Mouse (Mus musculus) lung, embryonic 15.5 days (tissue): Measurements from ENCODE around the gene Fzr1. TPM values are rescaled to one million over a fixed set of nuclear protein-coding genes. Genes with fewer than 3 reads are reported as not detected.

ENCODE experiments used
- ATAC-seq: fragments of 200-750 bp; cut with Nextera tagmentation; 2 replicates; pipeline ENCODE4 v1.8.0; 2017; ENCODE audit warnings: moderate number of reproducible peaks, borderline replicate concordance; ENCODE audit not compliant: low FRiP score, low TSS enrichment; ENCODE audit errors: extremely low read depth
- H3K27ac ChIP-seq: fragments of 300-500 bp; sonication (generic); 2 replicates; pipeline ENCODE4 v1.5.1; 2015; ENCODE audit warnings: moderate library complexity, mild to moderate bottlenecking, inconsistent platforms
- H3K27me3 ChIP-seq: fragments of 300-500 bp; sonication (generic); 2 replicates; pipeline ENCODE4 v1.6.1; 2015; ENCODE audit warnings: inconsistent platforms
- H3K36me3 ChIP-seq: fragments of 300-500 bp; sonication (generic); 2 replicates; pipeline ENCODE4 v1.6.1; 2015; ENCODE audit warnings: inconsistent platforms
- H3K4me1 ChIP-seq: fragments of 300-500 bp; sonication (generic); 2 replicates; pipeline ENCODE4 v1.6.1; 2015; ENCODE audit warnings: inconsistent platforms
- H3K4me2 ChIP-seq: fragments of 300-500 bp; sonication (generic); 2 replicates; pipeline ENCODE4 v1.6.1; 2015; ENCODE audit warnings: inconsistent platforms, mild to moderate bottlenecking, moderate library complexity
- H3K4me3 ChIP-seq: fragments of 300-500 bp; sonication (generic); 2 replicates; pipeline ENCODE4 v1.5.1; 2015; ENCODE audit warnings: mild to moderate bottlenecking, inconsistent platforms
- H3K9ac ChIP-seq: fragments of 300-500 bp; sonication (generic); 2 replicates; pipeline ENCODE4 v1.6.1; 2015; ENCODE audit warnings: inconsistent platforms
- H3K9me3 ChIP-seq: fragments of 300-500 bp; sonication (generic); 2 replicates; pipeline ENCODE4 v1.6.1; 2016; ENCODE audit warnings: inconsistent platforms
- WGBS: fragments of 180-500 bp; shearing (Covaris S2); methylation state at CpG from one replicate; pipeline ENCODE4 v1.1.7; 2015; 5-methylcytosine and 5-hydroxymethylcytosine counted together
- polyA plus RNA-seq: library from polyadenylated mRNA; unstranded; fragments of >200 nt; fragmentation: Nextera tagmentation; extraction: Ambion mirVana; gene quantifications from 2 replicates; pipeline ENCODE4 v1.2.1, GENCODE M21; 2015

Gene Fzr1
- polyA plus RNA-seq, 1 experiment from 2014 or later, result 110 TPM

GRCm38 (mm10) chr10:81385603-81386306 lies 7.4 kb upstream of the Fzr1 start:
- no peaks in the 10 kb centered on the region for H3K27me3 ChIP-seq
- peak overlapping the region; percentile 84; the same call in 1 of the 2 replicates for H3K9ac ChIP-seq
- peak overlapping the region; percentile 97 for H3K4me3 ChIP-seq
- H3K4me2 ChIP-seq, result peak overlapping the region; percentile 87
- no peaks in the 10 kb centered on the region for H3K9me3 ChIP-seq
- H3K27ac ChIP-seq, result no peak overlapping the region
- no peak for ATAC-seq
- 66% methylated on average over 22 of the region's 22 CpGs for WGBS
- H3K4me1 ChIP-seq, result peaks cover 28% of the 10 kb centered on the region
- peaks cover 27% of the 10 kb centered on the region for H3K36me3 ChIP-seq

- Histone ChIP-seq H3K4me1 (peaks cover 23% of the 10 kb centered on the region), H3K27ac (peak overlapping the region; percentile 73), H3K9me3 (no peaks in the 10 kb centered on the region), H3K4me3 (peak overlapping the region; percentile 97), H3K4me2 (peak overlapping the region; percentile 87), H3K9ac (peak overlapping the region; percentile 84), H3K27me3 (no peaks in the 10 kb centered on the region), H3K36me3 (peaks cover 27% of the 10 kb centered on the region)
- under 1% methylated on average over 19 of the region's 19 CpGs for WGBS
- peak; percentile 11; the same call in 1 of the 2 replicates for ATAC-seq
These were observed 6.3 kb upstream of the Fzr1 start for GRCm38 (mm10) chr10:81384605-81384982.

GRCm38 (mm10) chr10:81383802-81384604 lies 5.7 kb upstream of the Fzr1 start, which contains the start of the genes Dohh and Gm48551:
Gene Dohh, plus strand, starts transcription at chr10:81384428.
Gene Gm48551, plus strand, starts transcription at chr10:81384466.
- 8% methylated on average over 54 of the region's 54 CpGs for WGBS
- Histone ChIP-seq H3K27me3 (no peaks in the 10 kb centered on the region), H3K36me3 (peaks cover 27% of the 10 kb centered on the region), H3K9me3 (no peaks in the 10 kb centered on the region), H3K9ac (peak within 1 kb of the TSS; percentile 84), H3K4me1 (peaks cover 23% of the 10 kb centered on the region), H3K4me3 (peak within 1 kb of the TSS; percentile 97), H3K27ac (peak within 1 kb of the TSS; percentile 73), H3K4me2 (peak within 1 kb of the TSS; percentile 87)
- ATAC-seq, result peak; percentile 94

- Histone ChIP-seq H3K4me2 (no peak overlapping the region), H3K27me3 (no peaks in the 10 kb centered on the region), H3K27ac (peak overlapping the region; percentile 48), H3K4me3 (no peak overlapping the region), H3K9ac (no peak overlapping the region), H3K4me1 (peaks cover 31% of the 10 kb centered on the region), H3K36me3 (peaks cover 9% of the 10 kb centered on the region), H3K9me3 (no peaks in the 10 kb centered on the region)
- 38% methylated on average over 5 of the region's 5 CpGs for WGBS
- no peak for ATAC-seq
These were observed 3.7 kb upstream of the Fzr1 start for GRCm38 (mm10) chr10:81382039-81382438.

GRCm38 (mm10) chr10:81379809-81380378 lies 1.6 kb upstream of the Fzr1 start:
- Histone ChIP-seq H3K4me1 (peaks cover 36% of the 10 kb centered on the region), H3K4me3 (no peak overlapping the region), H3K27me3 (no peaks in the 10 kb centered on the region), H3K9me3 (no peaks in the 10 kb centered on the region), H3K27ac (no peak overlapping the region), H3K36me3 (peaks cover 7% of the 10 kb centered on the region; the same call in 1 of the 2 replicates), H3K4me2 (no peak overlapping the region), H3K9ac (no peak overlapping the region)
- ATAC-seq, result no peak
- 83% methylated on average over 6 of the region's 6 CpGs for WGBS

- H3K4me3 ChIP-seq, result peak overlapping the region; percentile 50
- H3K36me3 ChIP-seq, result peaks cover 10% of the 10 kb centered on the region
- peak overlapping the region; percentile 50 for H3K9ac ChIP-seq
- H3K27ac ChIP-seq, result peak overlapping the region; percentile 73
- peak overlapping the region; percentile 59 for H3K4me2 ChIP-seq
- ATAC-seq, result no peak
- H3K9me3 ChIP-seq, result no peaks in the 10 kb centered on the region
- H3K27me3 ChIP-seq, result no peaks in the 10 kb centered on the region
- WGBS, result 61% methylated on average over 3 of the region's 3 CpGs
- peaks cover 33% of the 10 kb centered on the region for H3K4me1 ChIP-seq
These were observed 852 bp upstream of the Fzr1 start for GRCm38 (mm10) chr10:81379183-81379553.

GRCm38 (mm10) chr10:81378553-81379182 lies 352 bp upstream of the Fzr1 start:
- ATAC-seq, result peak; percentile 95
- peak overlapping the region; percentile 80 for H3K4me2 ChIP-seq
- no peaks in the 10 kb centered on the region for H3K9me3 ChIP-seq
- peaks cover 33% of the 10 kb centered on the region for H3K4me1 ChIP-seq
- peak overlapping the region; percentile 71 for H3K4me3 ChIP-seq
- H3K27ac ChIP-seq, result peak overlapping the region; percentile 73
- no peaks in the 10 kb centered on the region for H3K27me3 ChIP-seq
- peak overlapping the region; percentile 50 for H3K9ac ChIP-seq
- under 1% methylated on average over 45 of the region's 46 CpGs for WGBS
- peaks cover 15% of the 10 kb centered on the region for H3K36me3 ChIP-seq

GRCm38 (mm10) chr10:81377362-81377664 lies 1.0 kb downstream of the Fzr1 start:
- Histone ChIP-seq H3K36me3 (peaks cover 24% of the 10 kb centered on the region), H3K27ac (peak overlapping the region; percentile 39; the same call in 1 of the 2 replicates), H3K27me3 (no peaks in the 10 kb centered on the region), H3K4me1 (peaks cover 33% of the 10 kb centered on the region), H3K9ac (peak overlapping the region; percentile 95), H3K4me2 (peak overlapping the region; percentile 80), H3K4me3 (peak overlapping the region; percentile 71), H3K9me3 (no peaks in the 10 kb centered on the region)
- no peak for ATAC-seq
- 33% methylated on average over 2 of the region's 2 CpGs for WGBS

- peaks cover 30% of the 10 kb centered on the region for H3K4me1 ChIP-seq
- no peak for ATAC-seq
- 23% methylated on average over 6 of the region's 6 CpGs for WGBS
- peak overlapping the region; percentile 71 for H3K4me3 ChIP-seq
- H3K9me3 ChIP-seq, result no peaks in the 10 kb centered on the region
- peak overlapping the region; percentile 95; the same call in 1 of the 2 replicates for H3K9ac ChIP-seq
- H3K4me2 ChIP-seq, result peak overlapping the region; percentile 80
- no peaks in the 10 kb centered on the region for H3K27me3 ChIP-seq
- no peak overlapping the region for H3K27ac ChIP-seq
- peaks cover 24% of the 10 kb centered on the region for H3K36me3 ChIP-seq
These were observed 1.6 kb downstream of the Fzr1 start for GRCm38 (mm10) chr10:81376561-81377361.

- Histone ChIP-seq H3K4me1 (peaks cover 29% of the 10 kb centered on the region), H3K9me3 (no peaks in the 10 kb centered on the region), H3K27me3 (no peaks in the 10 kb centered on the region), H3K4me3 (no peak overlapping the region), H3K4me2 (no peak overlapping the region), H3K27ac (no peak overlapping the region), H3K36me3 (peaks cover 34% of the 10 kb centered on the region), H3K9ac (no peak overlapping the region)
- ATAC-seq, result no peak
- WGBS, result 90% methylated on average over 10 of the region's 10 CpGs
These were observed 3.0 kb downstream of the Fzr1 start for GRCm38 (mm10) chr10:81375322-81375721.

- H3K4me1 ChIP-seq, result peaks cover 35% of the 10 kb centered on the region
- WGBS, result 74% methylated on average over 6 of the region's 6 CpGs
These were observed 11.2 kb downstream of the Fzr1 start for GRCm38 (mm10) chr10:81367207-81367495.

More at GRCm38 (mm10) chr10:81367207-81367495, 11.2 kb downstream of the Fzr1 start:
- no peak for ATAC-seq
- H3K4me3 ChIP-seq, result no peak overlapping the region
- H3K4me2 ChIP-seq, result no peak overlapping the region
- H3K9ac ChIP-seq, result no peak overlapping the region
- H3K27ac ChIP-seq, result no peak overlapping the region
- H3K36me3 ChIP-seq, result peaks cover 50% of the 10 kb centered on the region
- H3K9me3 ChIP-seq, result no peaks in the 10 kb centered on the region
- peaks cover 6% of the 10 kb centered on the region; the same call in 1 of the 2 replicates for H3K27me3 ChIP-seq
